ENCODE assay signal across 23 mouse cellular contexts in genomic region chr2:105987999-105988398, GRCm38 (mm10). TPM values are rescaled to one million over a fixed set of nuclear protein-coding genes. Genes with fewer than 3 reads are reported as not detected.
DNase-seq lines count a peak whose midpoint lies in the region; ATAC-seq and TF ChIP-seq lines count a peak whose summit lies in the region.
"Had no signal": no experiment of that assay in that cellular context is flagged by ENCODE, and none has a peak within 500 bp of the region (broad histone marks: within the 10 kb centered on the region; RNA-seq: fewer than 3 reads in every experiment).

No protein-coding gene starts in this region.

- peak; percentile 37; the same call in 1 of the 2 replicates for TF ChIP-seq CTCF in intestine, postnatal 0 days (IDR thresholded peaks at IDR 0.05; ENCODE audit: low read depth)
- 0 out of 2 replicates have a peak, but pooled peaks have one; percentile 1 for TF ChIP-seq CTCF in liver, adult 2 months (IDR thresholded peaks at IDR 0.05; ENCODE audit: low read depth, low read length)

- no peaks in the 10 kb centered on the region for H3K4me1 ChIP-seq in intestine, postnatal 0 days (replicated peaks; ENCODE audit: control insufficient read depth, insufficient read depth, low read length)
- H3K4me1 ChIP-seq in intestine, embryonic 15.5 days (replicated peaks), result no peaks in the 10 kb centered on the region
- 0 out of 2 replicates have a peak, but pooled peaks cover 2% of the 10 kb centered on the region for H3K4me1 ChIP-seq in liver, adult 2 months (ENCODE audit: control insufficient read depth, insufficient read depth, low read length)
- H3K4me1 ChIP-seq in liver, embryonic 11.5 days (replicated peaks; ENCODE audit: control insufficient read depth, insufficient read depth, low read length), result no peaks in the 10 kb centered on the region; the same call in 1 of the 2 replicates
- H3K4me1 ChIP-seq: heart, embryonic 10.5 days; liver, embryonic 13.5 days; midbrain, embryonic 15.5 days; neural tube, embryonic 13.5 days had no signal

- no peaks in the 10 kb centered on the region for H3K9me3 ChIP-seq in intestine, postnatal 0 days (ENCODE audit: control insufficient read depth)
- H3K9me3 ChIP-seq in intestine, embryonic 15.5 days, result no peaks in the 10 kb centered on the region
- H3K9me3 ChIP-seq in liver, embryonic 11.5 days (ENCODE audit: control insufficient read depth, low read length), result no peaks in the 10 kb centered on the region
- H3K9me3 ChIP-seq: embryonic facial prominence, embryonic 12.5 days; forebrain, embryonic 12.5 days; heart, embryonic 10.5 days; liver, embryonic 13.5 days had no signal

- no peaks in the 10 kb centered on the region for H3K36me3 ChIP-seq in intestine, postnatal 0 days (ENCODE audit: control insufficient read depth, insufficient read depth)
- H3K36me3 ChIP-seq in intestine, embryonic 15.5 days, result no peaks in the 10 kb centered on the region
- no peaks in the 10 kb centered on the region for H3K36me3 ChIP-seq in liver, adult 2 months (ENCODE audit: control insufficient read depth, insufficient read depth, low read length)
- no peaks in the 10 kb centered on the region for H3K36me3 ChIP-seq in liver, embryonic 11.5 days (ENCODE audit: control insufficient read depth, insufficient read depth, low read length)
- H3K36me3 ChIP-seq: embryonic facial prominence, embryonic 12.5 days; forebrain, embryonic 12.5 days; heart, embryonic 10.5 days; limb, embryonic 12.5 days; liver, embryonic 13.5 days; midbrain, embryonic 15.5 days; neural tube, embryonic 13.5 days had no signal

- no peak overlapping the region for H3K27ac ChIP-seq in intestine, postnatal 0 days (ENCODE audit: low read depth, low read length)
- no peak overlapping the region for H3K27ac ChIP-seq in intestine, embryonic 15.5 days
- no peak overlapping the region for H3K27ac ChIP-seq in liver, adult 2 months (replicated peaks; ENCODE audit: insufficient read depth, low read depth, low read length)
- H3K27ac ChIP-seq in liver, embryonic 11.5 days (ENCODE audit: low read depth, low read length), result no peak overlapping the region
- H3K27ac ChIP-seq: embryonic facial prominence, embryonic 12.5 days; forebrain, embryonic 12.5 days; heart, embryonic 10.5 days; limb, embryonic 12.5 days; liver, embryonic 13.5 days; midbrain, embryonic 15.5 days; neural tube, embryonic 13.5 days had no signal

- peak; percentile 41 for DNase-seq in cerebellum, adult 9-10 months
- no peak for DNase-seq in cerebellum, adult 11-12 months
- peak; percentile 42 for DNase-seq in liver, adult 2 months (ENCODE audit: extremely low read depth, low read depth, low spot score)
- DNase-seq in liver, embryonic 11.5 days (ENCODE audit: low spot score), result no peak
- peak; percentile 30 for DNase-seq in adipocyte (ENCODE audit: low spot score)
- no peak for DNase-seq in right cerebral cortex, postnatal 25 days
- DNase-seq: adrenal gland, adult 2 months; cerebellum, adult 11 months; cerebellum, postnatal 14 days; liver, embryonic 13.5 days; lung, adult 2 months; lung, postnatal 14 days had no signal

- 22% methylated on average over 2 of the region's 2 CpGs for WGBS in intestine, postnatal 0 days
- 28% methylated on average over 2 of the region's 2 CpGs for WGBS in intestine, embryonic 15.5 days
- 13% methylated on average over 2 of the region's 2 CpGs for WGBS in liver, adult 2 months
- 31% methylated on average over 2 of the region's 2 CpGs for WGBS in liver, embryonic 11.5 days

- TF ChIP-seq POLR2A in liver, adult 2 months (IDR thresholded peaks at IDR 0.05; ENCODE audit: extremely low read depth, insufficient read depth, low read length), result no peak

- H3K4me3 ChIP-seq in intestine, postnatal 0 days (ENCODE audit: low read depth, low read length), result no peak overlapping the region
- H3K4me3 ChIP-seq in intestine, embryonic 15.5 days (replicated peaks), result no peak overlapping the region
- no peak overlapping the region for H3K4me3 ChIP-seq in liver, adult 2 months (ENCODE audit: insufficient read depth, low read depth, low read length)
- H3K4me3 ChIP-seq in liver, embryonic 11.5 days (ENCODE audit: low read depth, low read length), result no peak overlapping the region
- H3K4me3 ChIP-seq: embryonic facial prominence, embryonic 12.5 days; forebrain, embryonic 12.5 days; heart, embryonic 10.5 days; limb, embryonic 12.5 days; liver, embryonic 13.5 days; midbrain, embryonic 15.5 days; myocyte; neural tube, embryonic 13.5 days had no signal

- H3K4me2 ChIP-seq in intestine, postnatal 0 days (replicated peaks; ENCODE audit: low read depth), result no peak overlapping the region
- no peak overlapping the region for H3K4me2 ChIP-seq in intestine, embryonic 15.5 days (replicated peaks)
- no peak overlapping the region for H3K4me2 ChIP-seq in liver, embryonic 11.5 days
- H3K4me2 ChIP-seq: embryonic facial prominence, embryonic 12.5 days; forebrain, embryonic 12.5 days; limb, embryonic 12.5 days; liver, embryonic 13.5 days; midbrain, embryonic 15.5 days; neural tube, embryonic 13.5 days had no signal

- no peaks in the 10 kb centered on the region for H3K27me3 ChIP-seq in intestine, postnatal 0 days (replicated peaks; ENCODE audit: control insufficient read depth, insufficient read depth, low read length)
- H3K27me3 ChIP-seq in intestine, embryonic 15.5 days (replicated peaks), result no peaks in the 10 kb centered on the region
- H3K27me3 ChIP-seq in liver, adult 2 months (ENCODE audit: control insufficient read depth, insufficient read depth, low read length), result no peaks in the 10 kb centered on the region
- no peaks in the 10 kb centered on the region for H3K27me3 ChIP-seq in liver, embryonic 11.5 days (replicated peaks; ENCODE audit: control insufficient read depth, insufficient read depth, low read length)
- H3K27me3 ChIP-seq: embryonic facial prominence, embryonic 12.5 days; forebrain, embryonic 12.5 days; limb, embryonic 12.5 days; liver, embryonic 13.5 days; midbrain, embryonic 15.5 days; neural tube, embryonic 13.5 days; Patski had no signal

- H3K9ac ChIP-seq in intestine, postnatal 0 days (ENCODE audit: low read depth, low read length), result no peak overlapping the region
- no peak overlapping the region for H3K9ac ChIP-seq in intestine, embryonic 15.5 days
- H3K9ac ChIP-seq in liver, adult 2 months (ENCODE audit: low read depth, low read length), result no peak overlapping the region
- H3K9ac ChIP-seq in liver, embryonic 11.5 days (ENCODE audit: low read depth, low read length), result no peak overlapping the region
- H3K9ac ChIP-seq: embryonic facial prominence, embryonic 12.5 days; forebrain, embryonic 12.5 days; limb, embryonic 12.5 days; liver, embryonic 13.5 days; midbrain, embryonic 15.5 days; neural tube, embryonic 13.5 days had no signal

- ATAC-seq in intestine, postnatal 0 days, result no peak
- ATAC-seq in intestine, embryonic 15.5 days, result no peak
- no peak for ATAC-seq in liver, embryonic 11.5 days (replicated peaks; ENCODE audit: low FRiP score)
- ATAC-seq: CD4-positive, CD25-positive, alpha-beta regulatory T cell, adult 4 months; midbrain, embryonic 15.5 days; Patski had no signal

- H3K79me2 ChIP-seq in liver, adult 2 months (ENCODE audit: control insufficient read depth, insufficient read depth, low read length), result peaks cover 3% of the 10 kb centered on the region; the same call in 1 of the 2 replicates

RNA-seq across cellular contexts. Expression of gene Dnajc24, which starts 15.3 kb away (rescaled TPM):
- polyA plus RNA-seq in intestine, postnatal 0 days (2015; fragmentation: Nextera tagmentation; extraction: Ambion mirVana), result 22.5 and 26.3 TPM in 2 replicates
- polyA plus RNA-seq in intestine, embryonic 15.5 days (2015; fragmentation: Nextera tagmentation; extraction: Ambion mirVana), result 33.4 and 39.0 TPM in 2 replicates
- 17.1 and 18.4 TPM in 2 replicates for total RNA-seq in liver, adult 2 months (2014; rRNA removed)
- polyA plus RNA-seq in liver, adult 2 months (2012; rRNA removed), result 8.2 and 13.8 TPM in 2 replicates
- 35.5 and 40.7 TPM in 2 replicates for polyA plus RNA-seq in liver, embryonic 11.5 days (2014; fragmentation: Nextera tagmentation; extraction: Ambion mirVana)

Comparison
In these comparisons a context has a peak if more than half of its experiments do, and no peak if none do; other contexts are left out.
1. DNase-seq: peak in cerebellum, adult 9-10 months (single experiment), liver, adult 2 months (single experiment) and adipocyte (single experiment); none in cerebellum, adult 11-12 months (single experiment), liver, embryonic 11.5 days (single experiment) and right cerebral cortex, postnatal 25 days (single experiment).